In genomic region chr6:24622098-24622497, GRCm38 (mm10) we compare ENCODE assay signal across 24 mouse cellular contexts. TPM values are rescaled to one million over a fixed set of nuclear protein-coding genes. Genes with fewer than 3 reads are reported as not detected.
A peak's percentile ranks its signal among the peaks of the same experiment; 100 is the strongest.
DNase-seq lines count a peak whose midpoint lies in the region; ATAC-seq and TF ChIP-seq lines count a peak whose summit lies in the region.
"Had no signal": no experiment of that assay in that cellular context is flagged by ENCODE, and none has a peak within 500 bp of the region (broad histone marks: within the 10 kb centered on the region; RNA-seq: fewer than 3 reads in every experiment).

No protein-coding gene starts in this region.

- no peaks in the 10 kb centered on the region for H3K27me3 ChIP-seq in ES-Bruce4 (ENCODE audit: control insufficient read depth, insufficient read depth, low read length, poor library complexity, severe bottlenecking)
- H3K27me3 ChIP-seq in intestine, embryonic 16.5 days (replicated peaks; ENCODE audit: control insufficient read depth, insufficient read depth, low read length), result no peaks in the 10 kb centered on the region
- H3K27me3 ChIP-seq in liver, embryonic 12.5 days (replicated peaks), result no peaks in the 10 kb centered on the region

- no peak for TF ChIP-seq CTCF in ES-Bruce4 (IDR thresholded peaks at IDR 0.05; ENCODE audit: low read depth, low read length)

- no peak for TF ChIP-seq POLR2A in ES-Bruce4 (IDR thresholded peaks at IDR 0.05; ENCODE audit: insufficient read depth, low read length)

- H3K36me3 ChIP-seq in ES-Bruce4 (ENCODE audit: control insufficient read depth, insufficient read depth, low read length, poor library complexity, severe bottlenecking), result peaks cover 22% of the 10 kb centered on the region
- peaks cover 2% of the 10 kb centered on the region; the same call in 1 of the 2 replicates for H3K36me3 ChIP-seq in intestine, embryonic 16.5 days (ENCODE audit: control insufficient read depth, insufficient read depth, low read length)
- peaks cover 58% of the 10 kb centered on the region for H3K36me3 ChIP-seq in liver, embryonic 12.5 days

- H3K4me2 ChIP-seq in intestine, embryonic 16.5 days (ENCODE audit: low read depth, low read length), result no peak overlapping the region
- H3K4me2 ChIP-seq in liver, embryonic 12.5 days, result no peak overlapping the region
- H3K4me2 ChIP-seq: hindbrain, embryonic 14.5 days had no signal

- no peak overlapping the region for H3K9ac ChIP-seq in ES-Bruce4 (ENCODE audit: low read depth, poor library complexity, severe bottlenecking)
- H3K9ac ChIP-seq in intestine, embryonic 16.5 days (ENCODE audit: low read depth, low read length), result no peak overlapping the region
- H3K9ac ChIP-seq in liver, embryonic 12.5 days, result no peak overlapping the region
- H3K9ac ChIP-seq: hindbrain, embryonic 14.5 days had no signal

- H3K27ac ChIP-seq in ES-Bruce4 (ENCODE audit: insufficient read depth, low read length), result peak overlapping the region; percentile 24; the same call in 1 of the 2 replicates
- no peak overlapping the region for H3K27ac ChIP-seq in intestine, embryonic 16.5 days (ENCODE audit: low read length)
- H3K27ac ChIP-seq in liver, embryonic 12.5 days, result no peak overlapping the region
- H3K27ac ChIP-seq: embryonic facial prominence, embryonic 10.5 days; forebrain, embryonic 10.5 days; heart, embryonic 10.5 days; hindbrain, embryonic 10.5 days; hindbrain, embryonic 14.5 days had no signal

- no peaks in the 10 kb centered on the region for H3K9me3 ChIP-seq in ES-Bruce4 (replicated peaks; ENCODE audit: control insufficient read depth, insufficient read depth, low read length, poor library complexity, severe bottlenecking)
- H3K9me3 ChIP-seq in intestine, embryonic 16.5 days (ENCODE audit: control insufficient read depth, low read length), result no peaks in the 10 kb centered on the region
- H3K9me3 ChIP-seq in liver, embryonic 12.5 days (replicated peaks), result no peaks in the 10 kb centered on the region
- H3K9me3 ChIP-seq: embryonic facial prominence, embryonic 10.5 days; forebrain, embryonic 10.5 days; heart, embryonic 10.5 days; hindbrain, embryonic 10.5 days had no signal

- WGBS in intestine, embryonic 16.5 days, result 80% methylated on average over 2 of the region's 2 CpGs
- 73% methylated on average over 2 of the region's 2 CpGs for WGBS in liver, embryonic 12.5 days (ENCODE audit: insufficient replicate concordance)

- no peak overlapping the region for H3K4me3 ChIP-seq in ES-Bruce4 (ENCODE audit: low read depth, low read length)
- H3K4me3 ChIP-seq in intestine, embryonic 16.5 days (ENCODE audit: low read length), result no peak overlapping the region
- no peak overlapping the region for H3K4me3 ChIP-seq in liver, embryonic 12.5 days
- H3K4me3 ChIP-seq: embryonic facial prominence, embryonic 10.5 days; erythroblast, embryonic 14.5 days; forebrain, embryonic 10.5 days; heart, embryonic 10.5 days; hindbrain, embryonic 10.5 days had no signal

- peak; percentile 40 for DNase-seq in 3T3-L1 (ENCODE audit: low read depth, low spot score)
- DNase-seq in ZHBTc4 (ENCODE audit: low read depth, low spot score), result peak; percentile 77
- no peak for DNase-seq in cerebellum, adult 8-10 months
- DNase-seq in frontal cortex, postnatal 36 days (ENCODE audit: low spot score in 2 of 2), result no peak
- no peak for DNase-seq in right cerebral cortex, adult 18-20 months
- DNase-seq: adrenal gland, postnatal 14 days; B cell, adult 2 months; cerebellum, adult 11-12 months; cerebellum, adult 9-11 months; cerebellum, postnatal 36 days; gastrocnemius, postnatal 14 days; heart, postnatal 14 days; kidney, adult 18-20 months had no signal

- H3K4me1 ChIP-seq in ES-Bruce4 (ENCODE audit: control insufficient read depth, insufficient read depth, low read length), result no peaks in the 10 kb centered on the region
- no peaks in the 10 kb centered on the region for H3K4me1 ChIP-seq in intestine, embryonic 16.5 days (ENCODE audit: control insufficient read depth, insufficient read depth, low read length)
- no peaks in the 10 kb centered on the region for H3K4me1 ChIP-seq in liver, embryonic 12.5 days
- H3K4me1 ChIP-seq: embryonic facial prominence, embryonic 10.5 days; forebrain, embryonic 10.5 days; heart, embryonic 10.5 days; hindbrain, embryonic 10.5 days had no signal

- TF ChIP-seq EP300 in ES-Bruce4 (IDR thresholded peaks at IDR 0.05; ENCODE audit: insufficient read depth, low read depth, low read length), result no peak

- ATAC-seq in intestine, embryonic 16.5 days, result peak; percentile 67
- no peak for ATAC-seq in liver, embryonic 12.5 days
- ATAC-seq: CD4-positive, CD25-positive, alpha-beta regulatory T cell, adult 4 months; forebrain, embryonic 14.5 days had no signal

RNA-seq across cellular contexts. Expression of gene Lmod2, which starts 24.5 kb away (rescaled TPM):
- polyA plus RNA-seq in ES-Bruce4 (2011; ENCODE audit: insufficient read depth, insufficient read length, low read depth, missing spikeins), result not detected in 2 replicates
- 0.09 TPM in 1 of 2 replicates, not detected in the other for polyA plus RNA-seq in intestine, embryonic 16.5 days (2015; fragmentation: Nextera tagmentation; extraction: Ambion mirVana)
- not detected in 2 replicates for polyA plus RNA-seq in liver, embryonic 12.5 days (2016; fragmentation: Nextera tagmentation; extraction: Ambion mirVana)
- polyA plus RNA-seq: CD4-positive, CD25-positive, alpha-beta regulatory T cell, adult 4 months; embryonic facial prominence, embryonic 10.5 days; erythroblast, embryonic 14.5 days; forebrain, embryonic 10.5 days; forebrain, embryonic 14.5 days; hindbrain, embryonic 10.5 days; hindbrain, embryonic 14.5 days had no signal

RNA-seq across cellular contexts. Expression of gene Wasl, which starts 42.7 kb away (rescaled TPM):
- 62.3 and 63.1 TPM in 2 replicates for polyA plus RNA-seq in ES-Bruce4 (2011; ENCODE audit: insufficient read depth, insufficient read length, low read depth, missing spikeins)
- polyA plus RNA-seq in intestine, embryonic 16.5 days (2015; fragmentation: Nextera tagmentation; extraction: Ambion mirVana), result 76.6 and 85.0 TPM in 2 replicates
- polyA plus RNA-seq in liver, embryonic 12.5 days (2016; fragmentation: Nextera tagmentation; extraction: Ambion mirVana), result 27.9 and 30.9 TPM in 2 replicates

Comparison
In these comparisons a context has a peak if more than half of its experiments do, and no peak if none do; other contexts are left out.
1. DNase-seq: peak in 3T3-L1 (single experiment) and ZHBTc4 (single experiment); none in cerebellum, adult 8-10 months (single experiment), frontal cortex, postnatal 36 days (0 of 2) and right cerebral cortex, adult 18-20 months (single experiment).